ENCODE assay signal across 8 mouse cellular contexts in the genomic region with DNA sequence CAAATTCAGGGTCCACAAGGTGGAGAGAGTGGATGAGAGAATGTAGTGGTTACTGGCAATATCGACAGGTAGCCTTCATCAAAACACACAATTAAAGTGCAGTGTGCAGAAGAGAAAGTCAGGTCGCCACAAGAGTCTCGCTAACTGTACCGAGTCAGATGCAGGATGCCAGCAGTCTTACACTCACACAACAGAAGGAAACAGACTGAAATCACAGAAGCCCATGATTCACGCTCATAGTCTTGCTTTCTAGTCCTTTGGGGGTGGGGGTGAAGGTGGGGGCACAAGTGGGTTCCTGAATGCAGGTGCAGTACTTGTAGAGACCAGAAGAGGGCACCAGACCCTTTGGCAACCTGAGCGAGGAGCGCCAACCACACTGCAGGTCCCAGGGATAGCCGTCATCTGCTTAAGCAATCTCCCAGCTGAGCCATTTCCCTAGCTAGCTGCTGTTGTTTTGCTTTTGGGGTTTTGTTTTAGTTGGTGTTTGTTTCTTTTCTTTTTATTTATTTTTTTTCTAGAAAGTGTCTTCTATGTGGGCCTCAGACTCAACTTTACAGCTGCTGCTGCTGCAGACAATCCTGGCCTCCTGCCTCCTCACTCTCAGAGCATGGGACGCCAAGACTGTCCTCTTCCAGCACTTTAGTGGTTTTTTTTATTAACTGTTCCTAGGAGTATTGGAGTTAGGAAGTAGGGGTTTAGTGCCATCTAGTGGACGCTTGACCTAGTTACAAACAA.
DNase-seq lines count a peak whose midpoint lies in the region; ATAC-seq and TF ChIP-seq lines count a peak whose summit lies in the region.

No protein-coding gene starts in this region.

- H3K27ac ChIP-seq in ES-E14 (ENCODE audit: insufficient read depth, low read depth, low read length, poor library complexity, severe bottlenecking): no peak overlapping the region
- H3K27ac ChIP-seq in forebrain, embryonic 14.5 days (ENCODE audit: low read depth, low read length): 0 out of 2 replicates have a peak overlapping the region, but pooled peaks have one; percentile 22
- H3K27ac ChIP-seq in neural tube, embryonic 15.5 days (replicated peaks): peak overlapping the region; percentile 75

- WGBS in forebrain, embryonic 14.5 days: 21% methylated on average over 10 of the region's 10 CpGs
- 20% methylated on average over 10 of the region's 10 CpGs for WGBS in neural tube, embryonic 15.5 days

- in situ Hi-C loops in ES-E14 (cut with MboI; ENCODE audit: low sequenced_read_pairs in 2 of 2, unreplicated experiment in 2 of 2): no loop called here

- no peaks in the 10 kb centered on the region for H3K36me3 ChIP-seq in ES-E14 (ENCODE audit: control insufficient read depth, insufficient read depth, low read length, poor library complexity, severe bottlenecking)
- H3K36me3 ChIP-seq in forebrain, embryonic 14.5 days (ENCODE audit: control insufficient read depth, insufficient read depth, low read length): no peaks in the 10 kb centered on the region
- no peaks in the 10 kb centered on the region for H3K36me3 ChIP-seq in neural tube, embryonic 15.5 days

- H3K4me3 ChIP-seq in ES-E14 (ENCODE audit: insufficient read depth in 1 of 2, low read depth in 1 of 2, low read length in 2 of 2, poor library complexity in 1 of 2, severe bottlenecking in 1 of 2): no peak overlapping the region
- no peak overlapping the region for H3K4me3 ChIP-seq in forebrain, embryonic 14.5 days (ENCODE audit: low read depth, low read length)
- no peak overlapping the region for H3K4me3 ChIP-seq in neural tube, embryonic 15.5 days (replicated peaks)

- H3K27me3 ChIP-seq in forebrain, embryonic 14.5 days (replicated peaks; ENCODE audit: control insufficient read depth, insufficient read depth, low read length): no peaks in the 10 kb centered on the region
- no peaks in the 10 kb centered on the region for H3K27me3 ChIP-seq in neural tube, embryonic 15.5 days (replicated peaks)

- H3K4me2 ChIP-seq in forebrain, embryonic 14.5 days (ENCODE audit: low read length): 0 out of 2 replicates have a peak overlapping the region, but pooled peaks have one; percentile 14
- peak overlapping the region; percentile 46 for H3K4me2 ChIP-seq in neural tube, embryonic 15.5 days

- intact Hi-C loops in heart, postnatal 14 days (cut with DNase I): loop anchor here (2.0 to 10.0 kb wide), 3 partner anchors 91 to 355 kb away; no protein-coding TSS in a partner anchor

- peak; percentile 58 for DNase-seq in ES-E14 (ENCODE audit: low read depth, low spot score)
- peak; percentile 90 for DNase-seq in forebrain, embryonic 14.5 days (ENCODE audit: low spot score)
- peak; percentile 81 to 88 for DNase-seq in heart, postnatal 14 days
- DNase-seq in layer of hippocampus, adult 11-12 months (ENCODE audit: low spot score): peak; percentile 84
- DNase-seq in lung, adult 18-20 months: peak; percentile 76 to 84
- DNase-seq in testis, postnatal 14 days (ENCODE audit: low spot score): peak; percentile 72

- ATAC-seq in cerebellum, adult (ENCODE audit: insufficient number of reproducible peaks, low FRiP score, low TSS enrichment): peak; percentile 65
- ATAC-seq in forebrain, embryonic 14.5 days: peak; percentile 79
- ATAC-seq in neural tube, embryonic 15.5 days (ENCODE audit: low FRiP score): peak; percentile 82

- H3K9ac ChIP-seq in ES-E14 (ENCODE audit: insufficient read depth, low read depth, low read length, poor library complexity, severe bottlenecking): no peak overlapping the region
- no peak overlapping the region for H3K9ac ChIP-seq in forebrain, embryonic 14.5 days (ENCODE audit: low read length)
- no peak overlapping the region for H3K9ac ChIP-seq in neural tube, embryonic 15.5 days (replicated peaks)

- H3K4me1 ChIP-seq in ES-E14 (ENCODE audit: control insufficient read depth in 2 of 2, insufficient read depth in 2 of 2, low read length in 2 of 2, poor library complexity in 1 of 2): peaks cover 0 to 3% of the 10 kb centered on the region in 2 experiments; a peak in 2 of 4 replicates
- peaks cover 2% of the 10 kb centered on the region; the same call in 1 of the 2 replicates for H3K4me1 ChIP-seq in forebrain, embryonic 14.5 days (ENCODE audit: control insufficient read depth, insufficient read depth, low read length)
- peaks cover 14% of the 10 kb centered on the region for H3K4me1 ChIP-seq in neural tube, embryonic 15.5 days

- H3K9me3 ChIP-seq in ES-E14 (ENCODE audit: control insufficient read depth, insufficient read depth, low read depth, low read length): no peaks in the 10 kb centered on the region
- no peaks in the 10 kb centered on the region for H3K9me3 ChIP-seq in forebrain, embryonic 14.5 days (replicated peaks; ENCODE audit: control insufficient read depth, low read length)
- H3K9me3 ChIP-seq in neural tube, embryonic 15.5 days (replicated peaks): no peaks in the 10 kb centered on the region

TF ChIP-seq in ES-E14, 5 proteins besides CTCF, POLR2A, EP300 and RAD21:
- TF ChIP-seq MAFK (IDR thresholded peaks at IDR 0.05; ENCODE audit: insufficient read depth, low read depth, low read length) (no peak), ZNF384 (IDR thresholded peaks at IDR 0.05; ENCODE audit: low read depth, low read length) (peak; percentile 57), HCFC1 (IDR thresholded peaks at IDR 0.05; ENCODE audit: borderline replicate concordance, insufficient read depth, low read length) (no peak), CHD2 (IDR thresholded peaks at IDR 0.05; ENCODE audit: low read depth, low read length) (no peak), ZC3H11A (IDR thresholded peaks at IDR 0.05; ENCODE audit: borderline replicate concordance, low read depth, low read length) (peak; percentile 29; the same call in 1 of the 2 replicates)
